Mouse (Mus musculus): ENCODE results near the gene Slc30a7. TPM values are rescaled to one million over a fixed set of nuclear protein-coding genes. Genes with fewer than 3 reads are reported as not detected.

Gene Slc30a7
- total and polyA plus RNA-seq, 3 experiments, result 15.0 to 38.9 (median 25.3) TPM

DNA sequence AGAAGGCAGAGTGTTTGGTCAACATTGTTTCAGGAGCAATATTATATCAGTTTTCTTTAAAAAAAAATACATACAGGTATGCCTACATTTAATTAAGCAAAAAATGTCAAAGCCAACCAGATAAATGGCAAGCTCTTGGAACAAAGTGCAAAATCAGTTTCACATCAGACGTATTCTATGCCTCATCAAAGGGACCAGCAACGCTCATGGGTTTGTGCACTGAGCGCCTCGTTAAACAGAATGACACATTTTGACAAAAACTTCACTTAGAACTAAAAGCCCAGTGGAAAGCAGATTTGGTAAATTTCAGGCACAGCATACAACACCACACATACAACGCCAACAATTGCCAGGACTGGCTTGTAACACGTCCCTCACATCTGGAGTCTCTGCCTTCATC is 62.8 kb downstream of the Slc30a7 start:
- Histone ChIP-seq H3K27me3 (replicated peaks) (no peaks in the 10 kb centered on the region), H3K9me3 (replicated peaks; ENCODE audit: low read length) (no peaks in the 10 kb centered on the region), H3K4me2 (ENCODE audit: insufficient read depth, low read depth, poor library complexity, severe bottlenecking) (no peak overlapping the region), H3K4me3 (replicated peaks in 1 of 3; ENCODE audit: low read depth in 2 of 3, low read length in 2 of 3, poor library complexity in 1 of 3) (no peak overlapping the region), H3K79me2 (replicated peaks; ENCODE audit: control insufficient read depth, extremely low read depth, insufficient read depth, poor library complexity, severe bottlenecking) (peaks cover 4% of the 10 kb centered on the region; the same call in 1 of the 2 replicates), H3K36me3 (replicated peaks in 1 of 2; ENCODE audit: control insufficient read depth in 1 of 2, insufficient read depth in 1 of 2, low read length in 1 of 2) (peaks cover 33 to 93% of the 10 kb centered on the region in 2 experiments), H3K27ac (ENCODE audit: insufficient read depth, low read depth) (no peak overlapping the region), H3K4me1 (ENCODE audit: control insufficient read depth in 1 of 2, insufficient read depth in 2 of 2) (no peaks in the 10 kb centered on the region), H3K9ac (ENCODE audit: insufficient read depth, low read depth) (no peak overlapping the region)
- dilution Hi-C loops (cut with MboI; ENCODE audit: extremely low pct_ligation_motif_present, extremely low pct_unique_long_range_greater_than_20kb, low sequenced_read_pairs), result no loop called here
- TF ChIP-seq E2F4 (IDR thresholded peaks at IDR 0.05; ENCODE audit: insufficient replicate concordance, low read depth, low read length) (no peak), POLR2AphosphoS2 (IDR thresholded peaks at IDR 0.05; ENCODE audit: low read depth, low read length) (no peak), MEF2A (IDR thresholded peaks at IDR 0.05; ENCODE audit: borderline replicate concordance, low read depth, low read length) (no peak), ZC3H11A (IDR thresholded peaks at IDR 0.05; ENCODE audit: low read depth, low read length) (no peak)
- in situ Hi-C loops (cut with MboI; ENCODE audit: low pct_ligation_motif_present, low pct_unique_long_range_greater_than_20kb, low sequenced_read_pairs), result no loop called here
- DNase-seq (ENCODE audit: extremely low read depth), result no peak

DNA sequence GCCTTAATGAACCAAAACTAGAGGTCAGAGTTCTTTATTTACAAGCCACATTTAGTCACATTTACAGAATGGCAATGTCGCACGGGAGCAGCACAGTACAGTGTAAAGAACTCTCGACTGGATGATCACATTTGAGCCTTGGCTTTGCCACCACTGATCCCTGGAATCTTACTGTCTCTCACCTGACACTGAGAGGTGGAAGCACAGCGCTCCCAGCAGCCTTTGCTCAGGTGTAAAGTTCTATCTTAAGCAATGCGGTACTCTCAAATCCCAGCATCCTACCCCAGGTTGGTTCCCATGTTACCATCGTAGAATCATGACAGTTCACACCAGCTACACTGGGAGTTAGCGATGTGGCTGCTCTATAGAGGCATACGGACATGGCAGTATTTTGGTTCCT is 65.7 kb downstream of the Slc30a7 start:
- no peaks in the 10 kb centered on the region for H3K27me3 ChIP-seq (replicated peaks)
- no peak overlapping the region for H3K4me3 ChIP-seq (replicated peaks in 1 of 3; ENCODE audit: low read depth in 2 of 3, low read length in 2 of 3, poor library complexity in 1 of 3)
- no peak for DNase-seq (ENCODE audit: extremely low read depth)
- no peaks in the 10 kb centered on the region for H3K9me3 ChIP-seq (replicated peaks; ENCODE audit: low read length)
- no peak for TF ChIP-seq EP300 (IDR thresholded peaks at IDR 0.05; ENCODE audit: low read length)
- no peak for TF ChIP-seq IRF4 (IDR thresholded peaks at IDR 0.05; ENCODE audit: low read depth, low read length)
- TF ChIP-seq BHLHE40 (IDR thresholded peaks at IDR 0.05; ENCODE audit: low read depth, low read length), result no peak
- TF ChIP-seq E2F4 (IDR thresholded peaks at IDR 0.05; ENCODE audit: insufficient replicate concordance, low read depth, low read length), result no peak
- no peak overlapping the region for H3K9ac ChIP-seq (ENCODE audit: insufficient read depth, low read depth)
- peaks cover 3% of the 10 kb centered on the region; the same call in 1 of the 2 replicates for H3K79me2 ChIP-seq (replicated peaks; ENCODE audit: control insufficient read depth, extremely low read depth, insufficient read depth, poor library complexity, severe bottlenecking)
- no peak overlapping the region for H3K4me2 ChIP-seq (ENCODE audit: insufficient read depth, low read depth, poor library complexity, severe bottlenecking)
- no peak overlapping the region for H3K27ac ChIP-seq (ENCODE audit: insufficient read depth, low read depth)
- dilution Hi-C loops (cut with MboI; ENCODE audit: extremely low pct_ligation_motif_present, extremely low pct_unique_long_range_greater_than_20kb, low sequenced_read_pairs) (no loop called here), in situ Hi-C loops (cut with MboI; ENCODE audit: low pct_ligation_motif_present, low pct_unique_long_range_greater_than_20kb, low sequenced_read_pairs) (no loop called here)
- peaks cover 33 to 83% of the 10 kb centered on the region in 2 experiments for H3K36me3 ChIP-seq (replicated peaks in 1 of 2; ENCODE audit: control insufficient read depth in 1 of 2, insufficient read depth in 1 of 2, low read length in 1 of 2)
- H3K4me1 ChIP-seq (ENCODE audit: control insufficient read depth in 1 of 2, insufficient read depth in 2 of 2), result peaks cover 0 to 7% of the 10 kb centered on the region in 2 experiments; a peak in 1 of 4 replicates

DNA sequence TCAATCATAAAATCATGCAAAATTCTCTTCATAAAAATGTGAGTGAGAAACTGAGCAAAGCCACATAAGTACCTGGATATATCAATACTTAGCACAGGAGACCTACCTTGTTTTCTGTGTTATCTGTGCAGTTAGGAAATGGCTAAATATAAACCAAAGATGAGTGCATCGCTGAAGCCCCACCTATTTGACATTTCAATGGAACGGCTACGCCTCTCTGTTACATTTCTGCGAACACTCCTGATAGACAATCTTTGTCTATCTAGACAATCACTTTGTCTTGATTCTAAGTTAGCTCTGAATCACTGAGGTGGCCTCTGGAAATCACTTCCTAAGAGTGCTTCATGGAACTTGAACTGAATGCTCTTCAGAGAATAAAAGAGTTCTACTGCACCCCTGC is 66.7 kb downstream of the Slc30a7 start:
- Histone ChIP-seq H3K36me3 (replicated peaks in 1 of 2; ENCODE audit: control insufficient read depth in 1 of 2, insufficient read depth in 1 of 2, low read length in 1 of 2) (peaks cover 28 to 77% of the 10 kb centered on the region in 2 experiments), H3K27me3 (replicated peaks) (no peaks in the 10 kb centered on the region)
- dilution Hi-C loops (cut with MboI; ENCODE audit: extremely low pct_ligation_motif_present, extremely low pct_unique_long_range_greater_than_20kb, low sequenced_read_pairs), result no loop called here

More for the DNA sequence above, 66.7 kb downstream of the Slc30a7 start:
- Histone ChIP-seq H3K9ac (ENCODE audit: insufficient read depth, low read depth) (no peak overlapping the region), H3K4me1 (ENCODE audit: control insufficient read depth in 1 of 2, insufficient read depth in 2 of 2) (peaks cover 0 to 7% of the 10 kb centered on the region in 2 experiments; a peak in 1 of 4 replicates), H3K4me3 (replicated peaks in 1 of 3; ENCODE audit: low read depth in 2 of 3, low read length in 2 of 3, poor library complexity in 1 of 3) (no peak overlapping the region), H3K4me2 (ENCODE audit: insufficient read depth, low read depth, poor library complexity, severe bottlenecking) (no peak overlapping the region), H3K9me3 (replicated peaks; ENCODE audit: low read length) (no peaks in the 10 kb centered on the region), H3K79me2 (replicated peaks; ENCODE audit: control insufficient read depth, extremely low read depth, insufficient read depth, poor library complexity, severe bottlenecking) (no peaks in the 10 kb centered on the region), H3K27ac (ENCODE audit: insufficient read depth, low read depth) (no peak overlapping the region)
- DNase-seq (ENCODE audit: extremely low read depth), result no peak
- in situ Hi-C loops (cut with MboI; ENCODE audit: low pct_ligation_motif_present, low pct_unique_long_range_greater_than_20kb, low sequenced_read_pairs), result no loop called here
- no peak for TF ChIP-seq MYC (IDR thresholded peaks at IDR 0.05; ENCODE audit: low read depth, low read length)
- TF ChIP-seq JUND (conservative IDR thresholded peaks at IDR 0.05; ENCODE audit: low read depth, low read length), result no peak
- TF ChIP-seq ZNF384 (IDR thresholded peaks at IDR 0.05; ENCODE audit: low read depth, low read length), result no peak
